24 mouse cellular contexts compared by ENCODE assay signal in the genomic region with DNA sequence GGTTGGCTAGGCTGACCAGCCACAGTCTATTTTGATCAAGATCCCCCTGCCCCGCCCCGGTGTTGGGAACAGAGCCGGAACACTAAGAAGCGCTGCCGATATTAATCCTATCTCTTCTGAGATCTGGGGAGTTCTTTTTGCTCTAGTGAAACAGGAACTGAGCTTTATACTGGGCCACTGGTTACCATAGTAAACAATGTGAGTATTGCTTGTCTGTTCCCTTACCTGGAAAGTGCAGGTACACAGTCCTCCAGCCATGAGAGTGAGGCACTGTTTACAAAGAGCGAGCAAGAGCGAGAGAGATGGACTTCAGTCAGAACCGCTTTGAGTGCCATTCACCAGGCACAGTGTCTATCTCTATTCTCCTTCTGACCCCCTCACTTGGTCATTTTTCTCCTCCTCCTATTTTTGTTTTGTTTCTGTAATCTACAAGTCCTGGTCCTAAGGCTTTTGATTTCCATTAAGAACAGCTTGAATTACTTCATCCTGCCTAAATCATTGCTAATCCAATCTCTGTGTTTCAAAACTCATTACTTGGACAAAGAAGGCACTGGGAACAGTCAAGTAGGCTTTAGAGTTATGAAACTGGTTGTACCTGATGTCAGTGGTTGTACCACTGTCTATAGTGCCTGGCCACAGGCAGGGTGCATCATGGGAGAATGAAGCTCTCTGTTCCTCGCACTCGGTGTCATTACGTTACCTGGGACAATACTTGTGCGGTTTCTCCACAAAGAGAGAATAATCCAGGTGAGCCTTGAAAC. TPM values are rescaled to one million over a fixed set of nuclear protein-coding genes. Genes with fewer than 3 reads are reported as not detected.
A peak's percentile ranks its signal among the peaks of the same experiment; 100 is the strongest.
DNase-seq lines count a peak whose midpoint lies in the region; ATAC-seq and TF ChIP-seq lines count a peak whose summit lies in the region.
"Had no signal": no experiment of that assay in that cellular context is flagged by ENCODE, and none has a peak within 500 bp of the region (broad histone marks: within the 10 kb centered on the region; RNA-seq: fewer than 3 reads in every experiment).

No protein-coding gene starts in this region.

- H3K4me2 ChIP-seq in kidney, embryonic 16.5 days (replicated peaks; ENCODE audit: low read depth, low read length): no peak overlapping the region
- no peak overlapping the region for H3K4me2 ChIP-seq in liver, embryonic 13.5 days
- no peak overlapping the region for H3K4me2 ChIP-seq in lung, postnatal 0 days (replicated peaks; ENCODE audit: low read depth, low read length)
- H3K4me2 ChIP-seq: embryonic facial prominence, embryonic 13.5 days; heart, embryonic 15.5 days; limb, embryonic 15.5 days; midbrain, embryonic 15.5 days; neural tube, embryonic 15.5 days had no signal

- H3K27ac ChIP-seq in kidney, adult 2 months (ENCODE audit: insufficient read depth, low read depth, low read length): no peak overlapping the region
- no peak overlapping the region for H3K27ac ChIP-seq in kidney, embryonic 16.5 days (ENCODE audit: low read length)
- H3K27ac ChIP-seq in liver, embryonic 13.5 days: peak overlapping the region; percentile 34
- H3K27ac ChIP-seq in lung, postnatal 0 days (ENCODE audit: low read length): no peak overlapping the region
- H3K27ac ChIP-seq: heart, adult 2 months; midbrain, embryonic 15.5 days; neural tube, embryonic 15.5 days had no signal

- DNase-seq in kidney, adult 2 months: peak; percentile 25
- peak; percentile 75 for DNase-seq in gonadal fat pad, adult 2 months (ENCODE audit: low read depth)
- no peak for DNase-seq in liver, embryonic 13.5 days
- DNase-seq in splenic B cell, adult 2 months (ENCODE audit: low read depth, low spot score): peak; percentile 54
- DNase-seq in embryo, embryonic 10.5 days (ENCODE audit: low spot score): no peak
- no peak for DNase-seq in gastrocnemius, postnatal 36 days
- DNase-seq in lung, postnatal 0 days (ENCODE audit: low spot score): no peak
- DNase-seq: adrenal gland, postnatal 10 days; cerebellum, adult 9-11 months; forebrain, postnatal 0 days; heart, adult 2 months; heart, postnatal 4 days; kidney, adult 9 months; right cerebral cortex, postnatal 14 days had no signal

- no peak for ATAC-seq in kidney, embryonic 16.5 days (ENCODE audit: low FRiP score, low TSS enrichment)
- ATAC-seq in liver, embryonic 13.5 days (ENCODE audit: low read depth): peak; percentile 63
- ATAC-seq in lung, postnatal 0 days: no peak
- ATAC-seq: activated CD4-positive, CD25-positive, alpha-beta regulatory T cell, adult 4 months; forebrain, postnatal 0 days; hindbrain, embryonic 16.5 days; midbrain, embryonic 15.5 days had no signal

- no peak for TF ChIP-seq POLR2A in kidney, adult 2 months (IDR thresholded peaks at IDR 0.05; ENCODE audit: low read depth, low read length)

- H3K36me3 ChIP-seq in kidney, adult 2 months (ENCODE audit: control insufficient read depth, insufficient read depth, low read length): no peaks in the 10 kb centered on the region
- no peaks in the 10 kb centered on the region for H3K36me3 ChIP-seq in kidney, embryonic 16.5 days (ENCODE audit: insufficient read depth, low read length)
- H3K36me3 ChIP-seq in liver, embryonic 13.5 days: no peaks in the 10 kb centered on the region
- H3K36me3 ChIP-seq in splenic B cell, adult 2 months (ENCODE audit: control insufficient read depth, insufficient read depth, low read length, poor library complexity, severe bottlenecking): no peaks in the 10 kb centered on the region
- no peaks in the 10 kb centered on the region for H3K36me3 ChIP-seq in lung, postnatal 0 days (ENCODE audit: insufficient read depth, low read length)
- H3K36me3 ChIP-seq: embryonic facial prominence, embryonic 13.5 days; heart, embryonic 15.5 days; limb, embryonic 15.5 days; midbrain, embryonic 15.5 days; neural tube, embryonic 15.5 days had no signal

- H3K4me3 ChIP-seq in kidney, adult 2 months (ENCODE audit: insufficient read depth, low read depth, low read length): no peak overlapping the region
- H3K4me3 ChIP-seq in kidney, embryonic 16.5 days (ENCODE audit: low read length): no peak overlapping the region
- no peak overlapping the region for H3K4me3 ChIP-seq in liver, embryonic 13.5 days (replicated peaks)
- H3K4me3 ChIP-seq in lung, postnatal 0 days (ENCODE audit: low read depth, low read length): no peak overlapping the region
- H3K4me3 ChIP-seq: embryonic facial prominence, embryonic 13.5 days; forebrain, embryonic 10.5 days; heart, adult 2 months; heart, embryonic 15.5 days; limb, embryonic 15.5 days; midbrain, embryonic 15.5 days; neural tube, embryonic 15.5 days had no signal

- H3K9ac ChIP-seq in kidney, embryonic 16.5 days (replicated peaks; ENCODE audit: low read length): no peak overlapping the region
- H3K9ac ChIP-seq in liver, embryonic 13.5 days: no peak overlapping the region
- no peak overlapping the region for H3K9ac ChIP-seq in lung, postnatal 0 days (replicated peaks; ENCODE audit: low read depth)
- H3K9ac ChIP-seq: embryonic facial prominence, embryonic 13.5 days; forebrain, postnatal 0 days; heart, embryonic 15.5 days; limb, embryonic 15.5 days; midbrain, embryonic 15.5 days; neural tube, embryonic 15.5 days had no signal

- WGBS in kidney, adult 2 months: 82% methylated on average over 12 of the region's 12 CpGs
- WGBS in kidney, embryonic 16.5 days: 84% methylated on average over 12 of the region's 12 CpGs
- 66% methylated on average over 12 of the region's 12 CpGs for WGBS in liver, embryonic 13.5 days (ENCODE audit: insufficient replicate concordance)
- 65% methylated on average over 12 of the region's 12 CpGs for WGBS in lung, postnatal 0 days

- TF ChIP-seq CTCF in kidney, adult 2 months (conservative IDR thresholded peaks at IDR 0.05; ENCODE audit: insufficient read depth, insufficient read length, low read depth, low read length): 0 out of 2 replicates have a peak, but pooled peaks have one; percentile 2
- no peak for TF ChIP-seq CTCF in lung, postnatal 0 days (IDR thresholded peaks at IDR 0.05)

- intact Hi-C loops in gastrocnemius, postnatal 36 days (cut with DNase I): no loop called here

- no peaks in the 10 kb centered on the region for H3K9me3 ChIP-seq in kidney, embryonic 16.5 days (ENCODE audit: low read length)
- no peaks in the 10 kb centered on the region for H3K9me3 ChIP-seq in liver, embryonic 13.5 days (replicated peaks)
- no peaks in the 10 kb centered on the region for H3K9me3 ChIP-seq in lung, postnatal 0 days (ENCODE audit: low read length)
- H3K9me3 ChIP-seq: embryonic facial prominence, embryonic 13.5 days; forebrain, embryonic 10.5 days; G1E; heart, embryonic 15.5 days; limb, embryonic 15.5 days; midbrain, embryonic 15.5 days; neural tube, embryonic 15.5 days had no signal

- peaks cover 7% of the 10 kb centered on the region for H3K4me1 ChIP-seq in kidney, adult 2 months (ENCODE audit: control insufficient read depth, insufficient read depth, low read length)
- peaks cover 29% of the 10 kb centered on the region for H3K4me1 ChIP-seq in kidney, embryonic 16.5 days (ENCODE audit: insufficient read depth, low read length)
- peaks cover 29% of the 10 kb centered on the region for H3K4me1 ChIP-seq in liver, embryonic 13.5 days (replicated peaks)
- H3K4me1 ChIP-seq in lung, postnatal 0 days (ENCODE audit: insufficient read depth, low read depth, low read length): peaks cover 8% of the 10 kb centered on the region; the same call in 1 of the 2 replicates

- no peaks in the 10 kb centered on the region for H3K27me3 ChIP-seq in kidney, adult 2 months (replicated peaks; ENCODE audit: control insufficient read depth, insufficient read depth, low read length)
- H3K27me3 ChIP-seq in kidney, embryonic 16.5 days (ENCODE audit: insufficient read depth, low read length): no peaks in the 10 kb centered on the region
- no peaks in the 10 kb centered on the region for H3K27me3 ChIP-seq in liver, embryonic 13.5 days
- H3K27me3 ChIP-seq in splenic B cell, adult 2 months (ENCODE audit: control insufficient read depth, insufficient read depth, low read length, poor library complexity, severe bottlenecking): no peaks in the 10 kb centered on the region
- H3K27me3 ChIP-seq in lung, postnatal 0 days (replicated peaks; ENCODE audit: insufficient read depth, low read length): no peaks in the 10 kb centered on the region
- H3K27me3 ChIP-seq: embryonic facial prominence, embryonic 13.5 days; heart, embryonic 15.5 days; limb, embryonic 15.5 days; midbrain, embryonic 15.5 days; neural tube, embryonic 15.5 days had no signal

- no peak for TF ChIP-seq EP300 in lung, postnatal 0 days (IDR thresholded peaks at IDR 0.05)

RNA-seq across cellular contexts. Expression of a gene that starts 55.1 kb away (rescaled TPM):
- polyA plus RNA-seq in kidney, adult 2 months (2012; rRNA removed): 19.8 and 22.9 TPM in 2 replicates
- 42.0 and 43.5 TPM in 2 replicates for polyA plus RNA-seq in kidney, embryonic 16.5 days (2015; fragmentation: Nextera tagmentation; extraction: Ambion mirVana)
- 16.5 and 21.4 TPM in 2 replicates for polyA plus RNA-seq in gonadal fat pad, adult 2 months (2012; rRNA removed)
- polyA plus RNA-seq in liver, embryonic 13.5 days (2015; fragmentation: Nextera tagmentation; extraction: Ambion mirVana): 17.7 and 20.0 TPM in 2 replicates
- 1 to 10 TPM; 7.0 to 8.7 TPM for total RNA-seq in gastrocnemius, postnatal 36 days (2021)
- polyA plus RNA-seq in lung, postnatal 0 days (2015; fragmentation: Nextera tagmentation; extraction: Ambion mirVana): 33.4 and 36.6 TPM in 2 replicates

Comparison
In these comparisons a context has a peak if more than half of its experiments do, and no peak if none do; other contexts are left out.
1. DNase-seq: peak in kidney, adult 2 months (single experiment), gonadal fat pad, adult 2 months (single experiment) and splenic B cell, adult 2 months (single experiment); none in liver, embryonic 13.5 days (single experiment), embryo, embryonic 10.5 days (single experiment), gastrocnemius, postnatal 36 days (0 of 2) and lung, postnatal 0 days (single experiment).